Mouse (Mus musculus) cortical plate, adult 2 months (tissue): ENCODE measurements around the gene Arhgef3.

Experiments
- CTCF ChIP-seq: fragments of 200-500 bp; IDR thresholded peaks from 2 replicates; pipeline ENCODE4 v1.5.1; 2011; ENCODE audit warnings: mild to moderate bottlenecking, control low read depth, low read length; ENCODE audit not compliant: insufficient read depth; ENCODE audit errors: extremely low read depth
- POLR2A ChIP-seq: fragments of 200-500 bp; IDR thresholded peaks from 2 replicates; pipeline ENCODE4 v1.6.1; 2011; ENCODE audit warnings: mild to moderate bottlenecking, low read length, control low read depth; ENCODE audit not compliant: insufficient read depth; ENCODE audit errors: extremely low read depth

DNA sequence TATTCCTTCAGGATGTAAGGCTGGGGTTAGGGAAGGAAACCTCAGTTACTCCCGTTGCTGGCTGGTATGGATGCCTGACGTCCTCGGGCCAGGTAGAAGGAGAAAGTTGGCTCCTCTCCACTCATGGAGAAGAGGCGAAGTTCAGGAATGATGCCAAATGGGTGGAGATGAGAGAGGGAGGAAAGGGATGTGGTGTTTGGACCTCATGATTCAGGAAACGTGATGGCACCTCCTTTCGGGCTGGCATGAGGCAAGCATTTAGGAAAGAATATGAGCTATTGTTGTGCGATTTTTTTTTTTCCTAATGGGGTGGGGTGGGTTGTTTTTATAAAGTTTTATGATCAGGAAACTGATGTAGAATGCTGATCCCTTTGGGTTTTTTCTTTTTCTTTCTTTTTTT lies 210.0 kb downstream of the Arhgef3 start:
- TF ChIP-seq CTCF: no peak
- no peak for TF ChIP-seq POLR2A
